ENCODE assay signal across 8 mouse cellular contexts in genomic region chr4:135971805-135972555, GRCm38 (mm10). TPM values are rescaled to one million over a fixed set of nuclear protein-coding genes. Genes with fewer than 3 reads are reported as not detected.
DNase-seq lines count a peak whose midpoint lies in the region; ATAC-seq and TF ChIP-seq lines count a peak whose summit lies in the region.

No protein-coding gene starts in this region.

- TF ChIP-seq CTCF in heart, postnatal 0 days (IDR thresholded peaks at IDR 0.05; ENCODE audit: low read depth), result no peak

- in situ Hi-C loops in ES-E14 (cut with MboI; ENCODE audit: low sequenced_read_pairs in 2 of 2, unreplicated experiment in 2 of 2), result no loop called here

- no peaks in the 10 kb centered on the region for H3K9me3 ChIP-seq in heart, postnatal 0 days (replicated peaks; ENCODE audit: control insufficient read depth, low read length)
- no peaks in the 10 kb centered on the region for H3K9me3 ChIP-seq in ES-E14 (ENCODE audit: control insufficient read depth, insufficient read depth, low read depth, low read length)
- no peaks in the 10 kb centered on the region for H3K9me3 ChIP-seq in forebrain, embryonic 15.5 days

- 0 out of 2 replicates have a peak, but pooled peaks cover 7% of the 10 kb centered on the region for H3K4me1 ChIP-seq in heart, postnatal 0 days (ENCODE audit: control insufficient read depth, insufficient read depth)
- peaks cover 3 to 7% of the 10 kb centered on the region in 2 experiments; a peak in 1 of 4 replicates for H3K4me1 ChIP-seq in ES-E14 (ENCODE audit: control insufficient read depth in 2 of 2, insufficient read depth in 2 of 2, low read length in 2 of 2, poor library complexity in 1 of 2)
- H3K4me1 ChIP-seq in forebrain, embryonic 15.5 days, result peaks cover 20% of the 10 kb centered on the region

- peaks cover 27% of the 10 kb centered on the region for H3K79me2 ChIP-seq in macrophage (ENCODE audit: inconsistent target)

- WGBS in heart, postnatal 0 days, result under 1% methylated on average over 31 of the region's 35 CpGs
- WGBS in forebrain, embryonic 15.5 days, result under 1% methylated on average over 35 of the region's 35 CpGs
- under 1% methylated on average over 35 of the region's 35 CpGs for WGBS in macrophage (ENCODE audit: missing documents)

- peak; percentile 17; the same call in 1 of the 2 replicates for ATAC-seq in heart, postnatal 0 days (ENCODE audit: insufficient read depth, low read depth)
- peak; percentile 46 for ATAC-seq in forebrain, embryonic 15.5 days (replicated peaks)

- no peak for DNase-seq in heart, postnatal 0 days (ENCODE audit: low spot score)
- no peak for DNase-seq in heart, postnatal 4 days
- no peak for DNase-seq in ES-E14 (ENCODE audit: low read depth, low spot score)
- DNase-seq in thymus, postnatal 25 days, result peak; percentile 55
- no peak for DNase-seq in right cerebral cortex, adult 2 months (ENCODE audit: low spot score in 2 of 2)
- DNase-seq in lung, adult 18-20 months, result no peak

- no peaks in the 10 kb centered on the region for H3K27me3 ChIP-seq in heart, postnatal 0 days (ENCODE audit: control insufficient read depth, insufficient read depth, low read length)
- H3K27me3 ChIP-seq in forebrain, embryonic 15.5 days, result no peaks in the 10 kb centered on the region

- peak overlapping the region; percentile 80 for H3K9ac ChIP-seq in heart, postnatal 0 days (replicated peaks; ENCODE audit: low read depth, low read length)
- H3K9ac ChIP-seq in ES-E14 (ENCODE audit: insufficient read depth, low read depth, low read length, poor library complexity, severe bottlenecking), result peak overlapping the region; percentile 85
- H3K9ac ChIP-seq in forebrain, embryonic 15.5 days (replicated peaks), result peak overlapping the region; percentile 91

- peaks cover 51% of the 10 kb centered on the region for H3K36me3 ChIP-seq in heart, postnatal 0 days (replicated peaks; ENCODE audit: control insufficient read depth, insufficient read depth, low read length)
- peaks cover 40% of the 10 kb centered on the region for H3K36me3 ChIP-seq in ES-E14 (ENCODE audit: control insufficient read depth, insufficient read depth, low read length, poor library complexity, severe bottlenecking)
- peaks cover 60% of the 10 kb centered on the region for H3K36me3 ChIP-seq in forebrain, embryonic 15.5 days
- H3K36me3 ChIP-seq in macrophage (ENCODE audit: inconsistent target), result peaks cover 17% of the 10 kb centered on the region

- H3K4me2 ChIP-seq in heart, postnatal 0 days (ENCODE audit: low read depth, low read length), result peak overlapping the region; percentile 82
- peak overlapping the region; percentile 85 for H3K4me2 ChIP-seq in forebrain, embryonic 15.5 days (replicated peaks)

- H3K4me3 ChIP-seq in heart, postnatal 0 days (ENCODE audit: low read depth, low read length), result peak overlapping the region; percentile 81
- H3K4me3 ChIP-seq in ES-E14 (ENCODE audit: insufficient read depth in 1 of 2, low read depth in 1 of 2, low read length in 2 of 2, poor library complexity in 1 of 2, severe bottlenecking in 1 of 2) (peak overlapping the region; percentile 89 to 93), macrophage (ENCODE audit: inconsistent target) (peak overlapping the region; percentile 80)
- H3K4me3 ChIP-seq in forebrain, embryonic 15.5 days, result peak overlapping the region; percentile 84

- peak overlapping the region; percentile 63 for H3K27ac ChIP-seq in heart, postnatal 0 days (ENCODE audit: low read depth)
- H3K27ac ChIP-seq in ES-E14 (ENCODE audit: insufficient read depth, low read depth, low read length, poor library complexity, severe bottlenecking), result no peak overlapping the region
- H3K27ac ChIP-seq in forebrain, embryonic 15.5 days (replicated peaks), result peak overlapping the region; percentile 66
- H3K27ac ChIP-seq in macrophage, result peak overlapping the region; percentile 59

- TF ChIP-seq EP300 in heart, postnatal 0 days (IDR thresholded peaks at IDR 0.05; ENCODE audit: low read depth), result no peak

TF ChIP-seq in ES-E14, 5 proteins besides CTCF, POLR2A, EP300 and RAD21:
- no peak for TF ChIP-seq MAFK (IDR thresholded peaks at IDR 0.05; ENCODE audit: insufficient read depth, low read depth, low read length)
- TF ChIP-seq HCFC1 (IDR thresholded peaks at IDR 0.05; ENCODE audit: borderline replicate concordance, insufficient read depth, low read length), result no peak
- no peak for TF ChIP-seq CHD2 (IDR thresholded peaks at IDR 0.05; ENCODE audit: low read depth, low read length)
- TF ChIP-seq ZNF384 (IDR thresholded peaks at IDR 0.05; ENCODE audit: low read depth, low read length), result no peak
- no peak for TF ChIP-seq ZC3H11A (IDR thresholded peaks at IDR 0.05; ENCODE audit: borderline replicate concordance, low read depth, low read length)

RNA-seq across cellular contexts. Expression of gene Lypla2, which starts 0.4 kb away (rescaled TPM):
- total RNA-seq in heart, postnatal 0 days (2014; rRNA removed; ENCODE audit: low replicate concordance), result 53.0 and 58.4 TPM in 2 replicates
- 63.3 and 66.8 TPM in 2 replicates for polyA plus RNA-seq in heart, postnatal 0 days (2015; fragmentation: Nextera tagmentation; extraction: Ambion mirVana)
- 10 to 100 TPM; 46.3 to 46.9 TPM for total RNA-seq in heart, postnatal 4 days (2021)
- total RNA-seq in ES-E14 (2012; rRNA removed), result 23.8 and 33.0 TPM in 2 replicates
- polyA plus RNA-seq in forebrain, embryonic 15.5 days (2015; fragmentation: Nextera tagmentation; extraction: Ambion mirVana), result 180 and 188 TPM in 2 replicates
- 10 to 100 TPM; 22.2 to 96.4 (median 45.7) TPM for total RNA-seq in macrophage (2018; cell fraction: chromatin; rRNA removed)
- 10 to 100 TPM; 47.7 to 84.9 (median 68.4) TPM for total RNA-seq in macrophage (2018; cell fraction: cytosol; rRNA removed)
- total RNA-seq in macrophage (2018; cell fraction: nucleus; rRNA removed), result 10 to 100 TPM; 27.6 to 71.9 (median 44.6) TPM
- 41.4 to 77.2 TPM (median 65.0 TPM) in 3 replicates for polyA plus RNA-seq in macrophage (2018)

RNA-seq across cellular contexts. Expression of gene Gale, which starts 8.5 kb away (rescaled TPM):
- 6.7 and 18.2 TPM in 2 replicates for total RNA-seq in heart, postnatal 0 days (2014; rRNA removed; ENCODE audit: low replicate concordance)
- polyA plus RNA-seq in heart, postnatal 0 days (2015; fragmentation: Nextera tagmentation; extraction: Ambion mirVana), result 10.4 and 11.8 TPM in 2 replicates
- total RNA-seq in heart, postnatal 4 days (2021), result 1 to 10 TPM; 7.6 to 9.8 TPM
- 31.1 and 33.0 TPM in 2 replicates for total RNA-seq in ES-E14 (2012; rRNA removed)
- polyA plus RNA-seq in forebrain, embryonic 15.5 days (2015; fragmentation: Nextera tagmentation; extraction: Ambion mirVana), result 35.2 and 35.6 TPM in 2 replicates
- total RNA-seq in macrophage (2018; cell fraction: chromatin; rRNA removed), result 10 to 100 TPM in 14 of 26 experiments, 1 to 10 TPM in 12; 3.2 to 21.6 (median 10.5) TPM
- total RNA-seq in macrophage (2018; cell fraction: cytosol; rRNA removed), result 1 to 10 TPM; 4.3 to 8.2 (median 6.9) TPM
- total RNA-seq in macrophage (2018; cell fraction: nucleus; rRNA removed), result 10 to 100 TPM in 7 of 26 experiments, 1 to 10 TPM in 19; 3.3 to 23.2 (median 7.9) TPM
- 3.5 to 12.3 TPM (median 7.7 TPM) in 3 replicates for polyA plus RNA-seq in macrophage (2018)

RNA-seq across cellular contexts. Expression of gene Pithd1, which starts 15.1 kb away (rescaled TPM):
- 24.4 and 35.7 TPM in 2 replicates for total RNA-seq in heart, postnatal 0 days (2014; rRNA removed; ENCODE audit: low replicate concordance)
- 29.5 and 30.7 TPM in 2 replicates for polyA plus RNA-seq in heart, postnatal 0 days (2015; fragmentation: Nextera tagmentation; extraction: Ambion mirVana)
- total RNA-seq in heart, postnatal 4 days (2021), result 10 to 100 TPM; 17.1 to 18.3 TPM
- total RNA-seq in ES-E14 (2012; rRNA removed), result 35.3 and 41.6 TPM in 2 replicates
- 52.1 and 55.3 TPM in 2 replicates for polyA plus RNA-seq in forebrain, embryonic 15.5 days (2015; fragmentation: Nextera tagmentation; extraction: Ambion mirVana)
- total RNA-seq in macrophage (2018; cell fraction: chromatin; rRNA removed), result 10 to 100 TPM in 15 of 26 experiments, 1 to 10 TPM in 11; 1.5 to 33.8 (median 12.7) TPM
- 10 to 100 TPM in 21 of 26 experiments, 1 to 10 TPM in 5; 8.3 to 22.3 (median 13.6) TPM for total RNA-seq in macrophage (2018; cell fraction: cytosol; rRNA removed)
- total RNA-seq in macrophage (2018; cell fraction: nucleus; rRNA removed), result 10 to 100 TPM in 3 of 26 experiments, 1 to 10 TPM in 23; 1.3 to 18.9 (median 7.0) TPM
- 21.2 to 24.6 TPM (median 22.0 TPM) in 3 replicates for polyA plus RNA-seq in macrophage (2018)

RNA-seq across cellular contexts. Expression of gene Hmgcl, which starts 25.7 kb away (rescaled TPM):
- 44.3 and 48.8 TPM in 2 replicates for total RNA-seq in heart, postnatal 0 days (2014; rRNA removed; ENCODE audit: low replicate concordance)
- polyA plus RNA-seq in heart, postnatal 0 days (2015; fragmentation: Nextera tagmentation; extraction: Ambion mirVana), result 97.5 and 101 TPM in 2 replicates
- total RNA-seq in heart, postnatal 4 days (2021), result 10 to 100 TPM; 52.2 to 59.8 TPM
- total RNA-seq in ES-E14 (2012; rRNA removed), result 15.6 and 17.4 TPM in 2 replicates
- polyA plus RNA-seq in forebrain, embryonic 15.5 days (2015; fragmentation: Nextera tagmentation; extraction: Ambion mirVana), result 61.3 and 66.6 TPM in 2 replicates
- total RNA-seq in macrophage (2018; cell fraction: chromatin; rRNA removed), result 100 to 1,000 TPM in 8 of 26 experiments, 10 to 100 TPM in 18; 25.9 to 210 (median 73.0) TPM
- total RNA-seq in macrophage (2018; cell fraction: cytosol; rRNA removed), result 10 to 100 TPM; 25.9 to 74.0 (median 39.7) TPM
- 100 to 1,000 TPM in 4 of 26 experiments, 10 to 100 TPM in 22; 19.2 to 124 (median 43.3) TPM for total RNA-seq in macrophage (2018; cell fraction: nucleus; rRNA removed)
- polyA plus RNA-seq in macrophage (2018), result 34.9 to 87.9 TPM (median 66.0 TPM) in 3 replicates

RNA-seq across cellular contexts. Expression of gene Eloa, which starts 49.6 kb away (rescaled TPM):
- 24.8 and 28.2 TPM in 2 replicates for total RNA-seq in heart, postnatal 0 days (2014; rRNA removed; ENCODE audit: low replicate concordance)
- polyA plus RNA-seq in heart, postnatal 0 days (2015; fragmentation: Nextera tagmentation; extraction: Ambion mirVana), result 20.5 and 21.0 TPM in 2 replicates
- total RNA-seq in heart, postnatal 4 days (2021), result 10 to 100 TPM; 38.4 to 38.5 TPM
- total RNA-seq in ES-E14 (2012; rRNA removed), result 14.0 and 21.4 TPM in 2 replicates
- 30.5 and 32.6 TPM in 2 replicates for polyA plus RNA-seq in forebrain, embryonic 15.5 days (2015; fragmentation: Nextera tagmentation; extraction: Ambion mirVana)
- total RNA-seq in macrophage (2018; cell fraction: chromatin; rRNA removed), result 10 to 100 TPM; 18.4 to 67.4 (median 37.6) TPM
- total RNA-seq in macrophage (2018; cell fraction: cytosol; rRNA removed), result 100 to 1,000 TPM in 1 of 26 experiments, 10 to 100 TPM in 25; 45.3 to 103 (median 79.2) TPM
- total RNA-seq in macrophage (2018; cell fraction: nucleus; rRNA removed), result 10 to 100 TPM; 30.2 to 99.8 (median 57.5) TPM
- polyA plus RNA-seq in macrophage (2018), result 60.5 to 79.3 TPM (median 67.6 TPM) in 3 replicates
